Mouse (Mus musculus) T-helper 17 cell (primary cell): Measurements from ENCODE around the gene Aqp7.

Source experiments
- in situ Hi-C, 2 experiments: fragments of 300-600 bp; cut with MboI, MseI; formaldehyde crosslinking; loops; 1 replicate in 1 of 2; 2 replicates in 1 of 2; pipeline ENCODE4 v1.15.1; 2025; ENCODE audit warnings: high pct_unique_total_duplicates in 2 of 2

Gene Aqp7

GRCm38 (mm10) chr4:41000842-41001639, 46.9 kb downstream of the Aqp7 start:
- in situ Hi-C loops: loop anchor here in 1 of 2 experiments (10.0 kb wide), 1 partner anchor 1984 kb away; no protein-coding TSS in a partner anchor

- in situ Hi-C loops: loop anchor here in 1 of 2 experiments (10.0 kb wide), 1 partner anchor 1985 kb away; no protein-coding TSS in a partner anchor
Observed at GRCm38 (mm10) chr4:41000271-41000670, 47.7 kb downstream of the Aqp7 start.

- in situ Hi-C loops: no loop called here
Observed at GRCm38 (mm10) chr4:40997916-40998315, 50.0 kb downstream of the Aqp7 start.

- in situ Hi-C loops: no loop called here
Observed at GRCm38 (mm10) chr4:40996302-40996701, 51.6 kb downstream of the Aqp7 start.

GRCm38 (mm10) chr4:40989633-40990032, 58.3 kb downstream of the Aqp7 start:
- in situ Hi-C loops: no loop called here

- in situ Hi-C loops: no loop called here
Observed at GRCm38 (mm10) chr4:40983686-40984085, 64.3 kb downstream of the Aqp7 start.
